Mouse (Mus musculus) bone marrow macrophage, adult 2 months (primary cell): Measurements from ENCODE around the gene C130074G19Rik. TPM values are rescaled to one million over a fixed set of nuclear protein-coding genes. Genes with fewer than 3 reads are reported as not detected.

ENCODE experiments used
- H3K27ac ChIP-seq: 2 replicates; pipeline ENCODE4 v1.5.1; 2012; ENCODE audit warnings: low read depth, low read length; ENCODE audit not compliant: insufficient read depth
- H3K4me1 ChIP-seq: 2 replicates; pipeline ENCODE4 v1.6.1; 2012; ENCODE audit warnings: low read length; ENCODE audit not compliant: control insufficient read depth, insufficient read depth
- H3K4me3 ChIP-seq: 2 replicates; pipeline ENCODE4 v1.5.1; 2012; ENCODE audit warnings: mild to moderate bottlenecking, low read length, moderate library complexity; ENCODE audit not compliant: insufficient read depth
- CTCF ChIP-seq: IDR thresholded peaks from 2 replicates; pipeline ENCODE4 v1.5.1; 2012; ENCODE audit warnings: low read depth, mild to moderate bottlenecking, low read length, moderate library complexity
- POLR2A ChIP-seq: IDR thresholded peaks from 2 replicates; pipeline ENCODE4 v1.6.1; 2012; ENCODE audit warnings: mild to moderate bottlenecking, low read depth, low read length, borderline replicate concordance
- polyA plus RNA-seq: library from polyadenylated mRNA; stranded (reverse); fragments of >200 nt; gene quantifications from 2 replicates; pipeline ENCODE4 v1.2.4, GENCODE M21; 2012; ENCODE audit not compliant: missing spikeins, insufficient read depth, insufficient read length

Gene C130074G19Rik
- polyA plus RNA-seq, 1 experiment = not detected

- Histone ChIP-seq H3K4me3 (no peak overlapping the region), H3K4me1 (peaks cover 2% of the 10 kb centered on the region; the same call in 1 of the 2 replicates), H3K27ac (no peak overlapping the region)
- no peak for TF ChIP-seq POLR2A
- no peak for TF ChIP-seq CTCF
Observed at GRCm38 (mm10) chr1:184881211-184881610, 1.8 kb downstream of the C130074G19Rik start.

GRCm38 (mm10) chr1:184878860-184879259 lies 4.2 kb downstream of the C130074G19Rik start:
- TF ChIP-seq CTCF (no peak), POLR2A (no peak)
- Histone ChIP-seq H3K4me1 (peaks cover 2% of the 10 kb centered on the region; the same call in 1 of the 2 replicates), H3K4me3 (no peak overlapping the region), H3K27ac (no peak overlapping the region)

GRCm38 (mm10) chr1:184877306-184877705 lies 5.7 kb downstream of the C130074G19Rik start:
- Histone ChIP-seq H3K27ac (no peak overlapping the region), H3K4me1 (no peaks in the 10 kb centered on the region), H3K4me3 (no peak overlapping the region)
- TF ChIP-seq CTCF (no peak), POLR2A (no peak)

GRCm38 (mm10) chr1:184873910-184874309 lies 9.1 kb downstream of the C130074G19Rik start:
- peaks cover 2% of the 10 kb centered on the region; the same call in 1 of the 2 replicates for H3K4me1 ChIP-seq
- H3K4me3 ChIP-seq = no peak overlapping the region
- TF ChIP-seq POLR2A (no peak), CTCF (no peak)
- H3K27ac ChIP-seq = no peak overlapping the region

GRCm38 (mm10) chr1:184872069-184872819 lies 10.8 kb downstream of the C130074G19Rik start:
- no peak for TF ChIP-seq POLR2A
- TF ChIP-seq CTCF = no peak
- Histone ChIP-seq H3K4me1 (peaks cover 2% of the 10 kb centered on the region; the same call in 1 of the 2 replicates), H3K4me3 (no peak overlapping the region), H3K27ac (no peak overlapping the region)

GRCm38 (mm10) chr1:184871506-184871905 lies 11.5 kb downstream of the C130074G19Rik start:
- Histone ChIP-seq H3K4me3 (no peak overlapping the region), H3K27ac (no peak overlapping the region), H3K4me1 (peaks cover 2% of the 10 kb centered on the region; the same call in 1 of the 2 replicates)
- TF ChIP-seq POLR2A = no peak
- no peak for TF ChIP-seq CTCF

GRCm38 (mm10) chr1:184870646-184871385 lies 12.2 kb downstream of the C130074G19Rik start:
- H3K27ac ChIP-seq = no peak overlapping the region
- TF ChIP-seq CTCF (no peak), POLR2A (no peak)
- no peak overlapping the region for H3K4me3 ChIP-seq
- peaks cover 2% of the 10 kb centered on the region; the same call in 1 of the 2 replicates for H3K4me1 ChIP-seq

GRCm38 (mm10) chr1:184869939-184870565 lies 13.0 kb downstream of the C130074G19Rik start:
- no peak for TF ChIP-seq CTCF
- peaks cover 2% of the 10 kb centered on the region; the same call in 1 of the 2 replicates for H3K4me1 ChIP-seq
- H3K4me3 ChIP-seq = no peak overlapping the region
- H3K27ac ChIP-seq = no peak overlapping the region

- Histone ChIP-seq H3K27ac (no peak overlapping the region), H3K4me1 (peaks cover 2% of the 10 kb centered on the region; the same call in 1 of the 2 replicates), H3K4me3 (no peak overlapping the region)
- TF ChIP-seq CTCF (no peak), POLR2A (no peak)
Observed at GRCm38 (mm10) chr1:184867640-184868120, 15.3 kb downstream of the C130074G19Rik start.

GRCm38 (mm10) chr1:184864381-184864801 lies 18.6 kb downstream of the C130074G19Rik start:
- no peak overlapping the region for H3K4me3 ChIP-seq
- H3K4me1 ChIP-seq = no peaks in the 10 kb centered on the region
- no peak overlapping the region for H3K27ac ChIP-seq
- TF ChIP-seq POLR2A (no peak), CTCF (no peak)
